Mouse (Mus musculus): Measurements from ENCODE around the gene Gpr161. TPM values are rescaled to one million over a fixed set of nuclear protein-coding genes. Genes with fewer than 3 reads are reported as not detected.

Gpr161 gene
- 0.05 TPM for polyA plus RNA-seq (2017; shearing (Covaris generic))

GRCm38 (mm10) chr1:165295489-165295888, at the start of gene Gpr161:
Gpr161 (plus strand) TSS chr1:165295789.

Other genes starting within 250 kb of the Gpr161 start
- gene Tbx19, start 135.0 kb upstream of the Gpr161 start, polyA plus RNA-seq (2017; shearing (Covaris generic)) = not detected
- 49.7 TPM for gene Sft2d2, start 101.4 kb upstream of the Gpr161 start, polyA plus RNA-seq (2017; shearing (Covaris generic))
- gene Tiprl, start 58.8 kb upstream of the Gpr161 start, polyA plus RNA-seq (2017; shearing (Covaris generic)) = 108 TPM
- 12.1 TPM for gene Dcaf6, start 164.7 kb downstream of the Gpr161 start, polyA plus RNA-seq (2017; shearing (Covaris generic))
- gene Mpc2, start 164.8 kb downstream of the Gpr161 start, polyA plus RNA-seq (2017; shearing (Covaris generic)) = 111 TPM
- gene Adcy10, start 189.4 kb downstream of the Gpr161 start, polyA plus RNA-seq (2017; shearing (Covaris generic)) = not detected